In the genomic region with DNA sequence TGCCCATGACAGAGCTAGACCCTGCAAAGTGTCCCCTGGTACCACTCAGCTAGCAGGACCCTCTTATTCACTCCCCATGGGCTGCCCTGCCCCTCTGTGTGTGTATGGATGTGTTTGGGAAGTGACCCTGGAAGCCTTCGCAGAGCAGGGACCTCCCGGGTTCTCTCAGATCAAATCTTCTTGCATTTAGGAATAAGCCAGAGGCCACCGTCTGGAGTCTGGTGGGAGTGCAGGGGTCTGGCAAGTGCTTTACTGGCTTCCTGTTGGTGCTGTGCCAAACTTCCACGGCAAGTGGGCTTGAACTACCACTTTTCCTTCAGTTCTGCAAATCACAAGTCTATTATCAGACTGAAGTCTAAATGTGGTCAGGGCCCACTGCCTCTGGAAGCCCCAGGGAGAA, we compare ENCODE assay signal across 22 mouse cellular contexts. TPM values are rescaled to one million over a fixed set of nuclear protein-coding genes. Genes with fewer than 3 reads are reported as not detected.
DNase-seq lines count a peak whose midpoint lies in the region; ATAC-seq and TF ChIP-seq lines count a peak whose summit lies in the region.
"Had no signal": no experiment of that assay in that cellular context is flagged by ENCODE, and none has a peak within 500 bp of the region (broad histone marks: within the 10 kb centered on the region; RNA-seq: fewer than 3 reads in every experiment).

No protein-coding gene starts in this region.

- H3K4me2 ChIP-seq in neural tube, embryonic 11.5 days (ENCODE audit: low read depth), result no peak overlapping the region
- H3K4me2 ChIP-seq: heart, embryonic 11.5 days; hindbrain, embryonic 15.5 days; neural tube, embryonic 15.5 days had no signal

- TF ChIP-seq CTCF in heart, adult 2 months (IDR thresholded peaks at IDR 0.05), result no peak
- no peak for TF ChIP-seq CTCF in kidney, adult 2 months (conservative IDR thresholded peaks at IDR 0.05; ENCODE audit: insufficient read depth, insufficient read length, low read depth, low read length)

- no peak for TF ChIP-seq EP300 in heart, adult 2 months (IDR thresholded peaks at IDR 0.05; ENCODE audit: insufficient read depth, low read depth, low read length)

- H3K9me3 ChIP-seq in neural tube, embryonic 11.5 days (ENCODE audit: control insufficient read depth, low read length), result no peaks in the 10 kb centered on the region
- H3K9me3 ChIP-seq: hindbrain, embryonic 15.5 days; neural tube, embryonic 15.5 days had no signal

- H3K79me2 ChIP-seq in heart, adult 2 months (replicated peaks; ENCODE audit: control insufficient read depth, insufficient read depth, low read length), result no peaks in the 10 kb centered on the region

- H3K4me3 ChIP-seq in heart, adult 2 months, result no peak overlapping the region
- no peak overlapping the region for H3K4me3 ChIP-seq in kidney, adult 2 months (ENCODE audit: insufficient read depth, low read depth, low read length)
- no peak overlapping the region for H3K4me3 ChIP-seq in neural tube, embryonic 11.5 days (ENCODE audit: low read depth, low read length)
- H3K4me3 ChIP-seq: hindbrain, embryonic 15.5 days; neural tube, embryonic 15.5 days had no signal

- H3K4me1 ChIP-seq in heart, adult 2 months (ENCODE audit: control insufficient read depth, insufficient read depth, low read length), result peaks cover 39% of the 10 kb centered on the region
- H3K4me1 ChIP-seq in kidney, adult 2 months (ENCODE audit: control insufficient read depth, insufficient read depth, low read length), result peaks cover 35% of the 10 kb centered on the region
- no peaks in the 10 kb centered on the region; the same call in 1 of the 2 replicates for H3K4me1 ChIP-seq in neural tube, embryonic 11.5 days (ENCODE audit: control insufficient read depth, insufficient read depth, low read length)
- H3K4me1 ChIP-seq: hindbrain, embryonic 15.5 days; neural tube, embryonic 15.5 days had no signal

- 46% methylated on average over 4 of the region's 4 CpGs for WGBS in heart, adult 2 months
- WGBS in kidney, adult 2 months, result 43% methylated on average over 4 of the region's 4 CpGs
- WGBS in neural tube, embryonic 11.5 days, result 48% methylated on average over 4 of the region's 4 CpGs

- H3K36me3 ChIP-seq in heart, adult 2 months (ENCODE audit: control insufficient read depth, insufficient read depth, low read length), result no peaks in the 10 kb centered on the region
- H3K36me3 ChIP-seq in kidney, adult 2 months (ENCODE audit: control insufficient read depth, insufficient read depth, low read length), result no peaks in the 10 kb centered on the region; the same call in 1 of the 2 replicates
- no peaks in the 10 kb centered on the region for H3K36me3 ChIP-seq in neural tube, embryonic 11.5 days (ENCODE audit: control insufficient read depth, insufficient read depth, low read length)
- H3K36me3 ChIP-seq: hindbrain, embryonic 15.5 days; neural tube, embryonic 15.5 days had no signal

- no peak for ATAC-seq in neural tube, embryonic 11.5 days (ENCODE audit: insufficient read depth, low FRiP score, low TSS enrichment)
- ATAC-seq: forebrain, postnatal 0 days had no signal

- no peak overlapping the region for H3K27ac ChIP-seq in heart, adult 2 months
- no peak overlapping the region for H3K27ac ChIP-seq in kidney, adult 2 months (ENCODE audit: insufficient read depth, low read depth, low read length)
- H3K27ac ChIP-seq in neural tube, embryonic 11.5 days (ENCODE audit: low read depth, low read length), result no peak overlapping the region
- H3K27ac ChIP-seq: hindbrain, embryonic 15.5 days; neural tube, embryonic 15.5 days had no signal

- no peak for TF ChIP-seq POLR2A in heart, adult 2 months (IDR thresholded peaks at IDR 0.05; ENCODE audit: insufficient read depth, low read depth, low read length)
- TF ChIP-seq POLR2A in kidney, adult 2 months (IDR thresholded peaks at IDR 0.05; ENCODE audit: low read depth, low read length), result no peak

- no peak overlapping the region for H3K9ac ChIP-seq in heart, adult 2 months (ENCODE audit: low read depth, low read length)
- H3K9ac ChIP-seq in neural tube, embryonic 11.5 days (ENCODE audit: low read length), result peak overlapping the region; percentile 2; the same call in 1 of the 2 replicates
- H3K9ac ChIP-seq: forebrain, postnatal 0 days; hindbrain, embryonic 15.5 days; neural tube, embryonic 15.5 days had no signal

- intact Hi-C loops in heart, adult 2 months (cut with DNase I), result no loop called here

- peak; percentile 93 for DNase-seq in heart, adult 11 months
- DNase-seq in heart, adult 2 months, result no peak
- peak; percentile 74 to 85 for DNase-seq in kidney, postnatal 4 days
- DNase-seq in kidney, adult 2 months, result no peak
- no peak for DNase-seq in neural tube, embryonic 11.5 days (ENCODE audit: low spot score)
- DNase-seq in neural tube, embryonic 10.5 days (ENCODE audit: extremely low spot score, low spot score), result no peak
- no peak for DNase-seq in thymus, postnatal 36 days
- DNase-seq in cerebellum, postnatal 36 days, result no peak
- DNase-seq: adrenal gland, postnatal 10 days; cerebellum, adult 2 months; forebrain, postnatal 0 days; layer of hippocampus, adult 9-11 months; lung, postnatal 14 days; right cerebral cortex, postnatal 25 days had no signal

- no peaks in the 10 kb centered on the region for H3K27me3 ChIP-seq in heart, adult 2 months (ENCODE audit: control insufficient read depth, insufficient read depth, low read length)
- H3K27me3 ChIP-seq in kidney, adult 2 months (replicated peaks; ENCODE audit: control insufficient read depth, insufficient read depth, low read length), result no peaks in the 10 kb centered on the region
- peaks cover 33% of the 10 kb centered on the region for H3K27me3 ChIP-seq in neural tube, embryonic 11.5 days (ENCODE audit: control insufficient read depth, insufficient read depth, low read length)

RNA-seq across cellular contexts. Expression of a gene that starts 11.8 kb away (rescaled TPM):
- 10 to 100 TPM; 40.9 to 52.1 TPM for total RNA-seq in heart, adult 2 months (2021)
- polyA plus RNA-seq in heart, adult 2 months (2012; rRNA removed), result 40.2 and 52.0 TPM in 2 replicates
- 48.5 and 56.2 TPM in 2 replicates for polyA plus RNA-seq in kidney, adult 2 months (2012; rRNA removed)
- polyA plus RNA-seq in neural tube, embryonic 11.5 days (2014; fragmentation: Nextera tagmentation; extraction: Ambion mirVana), result 3.4 and 3.7 TPM in 2 replicates

RNA-seq across cellular contexts. Expression of a gene that starts 31.6 kb away (rescaled TPM):
- under 1 TPM; 0.36 to 0.39 TPM for total RNA-seq in heart, adult 2 months (2021)
- polyA plus RNA-seq in heart, adult 2 months (2012; rRNA removed), result 0.23 and 0.88 TPM in 2 replicates
- polyA plus RNA-seq in kidney, adult 2 months (2012; rRNA removed), result 2.8 and 4.3 TPM in 2 replicates
- polyA plus RNA-seq in neural tube, embryonic 11.5 days (2014; fragmentation: Nextera tagmentation; extraction: Ambion mirVana), result 5.2 and 5.3 TPM in 2 replicates
- total RNA-seq: CH12.LX; megakaryocyte-erythroid progenitor cell, adult 5-6 weeks; monocyte, adult 5-6 weeks had no signal

RNA-seq across cellular contexts. Expression of a gene that starts 37.2 kb away (rescaled TPM):
- 1 to 10 TPM; 2.5 to 2.7 TPM for total RNA-seq in heart, adult 2 months (2021)
- polyA plus RNA-seq in heart, adult 2 months (2012; rRNA removed), result 9.2 and 10.9 TPM in 2 replicates
- polyA plus RNA-seq in kidney, adult 2 months (2012; rRNA removed), result 42.9 and 50.5 TPM in 2 replicates
- 5.3 and 6.6 TPM in 2 replicates for polyA plus RNA-seq in neural tube, embryonic 11.5 days (2014; fragmentation: Nextera tagmentation; extraction: Ambion mirVana)
- total RNA-seq: megakaryocyte-erythroid progenitor cell, adult 5-6 weeks; monocyte, adult 5-6 weeks had no signal

RNA-seq across cellular contexts. Expression of a gene that starts 47.4 kb away (rescaled TPM):
- not detected for total RNA-seq in heart, adult 2 months (2021)
- not detected in 2 replicates for polyA plus RNA-seq in heart, adult 2 months (2012; rRNA removed)
- 0.13 and 0.15 TPM in 2 replicates for polyA plus RNA-seq in kidney, adult 2 months (2012; rRNA removed)
- not detected in 2 replicates for polyA plus RNA-seq in neural tube, embryonic 11.5 days (2014; fragmentation: Nextera tagmentation; extraction: Ambion mirVana)
- total RNA-seq: CH12.LX; gastrocnemius, adult 18-20 months; heart, postnatal 14 days; megakaryocyte-erythroid progenitor cell, adult 5-6 weeks; monocyte, adult 5-6 weeks had no signal

Comparison
In these comparisons a context has a peak if more than half of its experiments do, and no peak if none do; other contexts are left out.
1. DNase-seq: peak in heart, adult 11 months (single experiment) and kidney, postnatal 4 days (2 of 2); none in heart, adult 2 months (0 of 2), kidney, adult 2 months (single experiment), neural tube, embryonic 11.5 days (single experiment), neural tube, embryonic 10.5 days (single experiment), thymus, postnatal 36 days (0 of 2) and cerebellum, postnatal 36 days (0 of 2).